24 mouse cellular contexts compared by ENCODE assay signal in the genomic region with DNA sequence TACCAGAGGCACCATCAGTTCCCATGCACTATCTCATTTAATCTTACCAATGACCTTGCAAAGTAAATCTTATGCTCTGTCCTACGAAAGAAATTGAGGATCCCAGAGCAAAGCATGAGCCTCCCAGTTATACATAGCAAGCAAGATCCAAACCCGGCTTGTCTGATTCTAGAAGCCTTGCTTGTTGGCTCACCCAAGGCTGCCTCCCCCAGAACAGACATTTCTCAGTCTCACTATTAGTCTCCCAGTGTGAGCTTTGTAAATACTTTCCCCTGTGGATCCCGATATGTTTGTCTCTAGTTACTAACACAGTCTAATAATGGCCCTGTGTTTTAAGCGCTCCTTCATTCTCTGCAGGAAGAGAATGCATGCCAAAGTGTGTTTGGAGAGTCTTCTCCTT.
DNase-seq lines count a peak whose midpoint lies in the region; ATAC-seq lines count a peak whose summit lies in the region.
"Had no signal": no experiment of that assay in that cellular context is flagged by ENCODE, and none has a peak within 500 bp of the region (broad histone marks: within the 10 kb centered on the region; RNA-seq: fewer than 3 reads in every experiment).

No protein-coding gene starts in this region.

- peaks cover 28% of the 10 kb centered on the region for H3K4me1 ChIP-seq in hindbrain, embryonic 12.5 days
- H3K4me1 ChIP-seq in hindbrain, embryonic 13.5 days (replicated peaks): peaks cover 35% of the 10 kb centered on the region

- peak; percentile 77 for DNase-seq in heart, adult 11 months
- no peak for DNase-seq in heart, postnatal 10 days
- DNase-seq in layer of hippocampus, adult 18-20 months (ENCODE audit: low spot score in 2 of 2): peak; percentile 31 to 67
- no peak for DNase-seq in layer of hippocampus, postnatal 36 days
- peak; percentile 29 for DNase-seq in layer of hippocampus, adult 9-11 months
- DNase-seq in layer of hippocampus, postnatal 10 days (ENCODE audit: low spot score in 2 of 2): no peak
- DNase-seq: adrenal gland, adult 8-10 months; adrenal gland, postnatal 14 days; adrenal gland, postnatal 36 days; B cell, adult 2 months; cerebellum, adult 11-12 months; cerebellum, adult 2 months; cerebellum, adult 9-10 months; cerebellum, postnatal 10 days; cerebellum, postnatal 25 days had no signal

- intact Hi-C loops in heart, postnatal 10 days (cut with DNase I): no loop called here

- H3K27ac ChIP-seq in hindbrain, embryonic 12.5 days: 0 out of 2 replicates have a peak overlapping the region, but pooled peaks have one; percentile 5
- H3K27ac ChIP-seq in hindbrain, embryonic 13.5 days: no peak overlapping the region
- H3K27ac ChIP-seq: embryonic facial prominence, embryonic 10.5 days; embryonic facial prominence, embryonic 12.5 days; forebrain, embryonic 13.5 days had no signal

- no peak for ATAC-seq in hindbrain, embryonic 12.5 days (ENCODE audit: low FRiP score)
- ATAC-seq in hindbrain, embryonic 13.5 days (ENCODE audit: low FRiP score): no peak
- ATAC-seq: activated CD4-positive, CD25-positive, alpha-beta regulatory T cell, adult 4 months; CD4-positive, CD25-positive, alpha-beta regulatory T cell, adult 4 months; forebrain, embryonic 13.5 days; Patski had no signal

- no peak overlapping the region for H3K4me3 ChIP-seq in hindbrain, embryonic 12.5 days
- H3K4me3 ChIP-seq in hindbrain, embryonic 13.5 days: no peak overlapping the region
- H3K4me3 ChIP-seq: embryonic facial prominence, embryonic 10.5 days; embryonic facial prominence, embryonic 12.5 days; forebrain, embryonic 13.5 days had no signal

- H3K27me3 ChIP-seq in hindbrain, embryonic 12.5 days: no peaks in the 10 kb centered on the region
- H3K27me3 ChIP-seq in hindbrain, embryonic 13.5 days: no peaks in the 10 kb centered on the region
- H3K27me3 ChIP-seq: forebrain, embryonic 13.5 days had no signal

- H3K9me3 ChIP-seq in hindbrain, embryonic 12.5 days (replicated peaks): no peaks in the 10 kb centered on the region
- H3K9me3 ChIP-seq in hindbrain, embryonic 13.5 days: no peaks in the 10 kb centered on the region
- H3K9me3 ChIP-seq: embryonic facial prominence, embryonic 10.5 days; embryonic facial prominence, embryonic 12.5 days; forebrain, embryonic 13.5 days had no signal

- WGBS in hindbrain, embryonic 12.5 days: 84% methylated on average over 4 of the region's 4 CpGs
- 85% methylated on average over 4 of the region's 4 CpGs for WGBS in hindbrain, embryonic 13.5 days

- H3K4me2 ChIP-seq in hindbrain, embryonic 12.5 days (replicated peaks): no peak overlapping the region
- H3K4me2 ChIP-seq in hindbrain, embryonic 13.5 days: no peak overlapping the region
- H3K4me2 ChIP-seq: embryonic facial prominence, embryonic 12.5 days; forebrain, embryonic 13.5 days had no signal

- no peak overlapping the region for H3K9ac ChIP-seq in hindbrain, embryonic 12.5 days
- no peak overlapping the region for H3K9ac ChIP-seq in hindbrain, embryonic 13.5 days
- H3K9ac ChIP-seq: embryonic facial prominence, embryonic 12.5 days; forebrain, embryonic 13.5 days had no signal

- H3K36me3 ChIP-seq in hindbrain, embryonic 12.5 days: no peaks in the 10 kb centered on the region
- H3K36me3 ChIP-seq in hindbrain, embryonic 13.5 days: no peaks in the 10 kb centered on the region
- H3K36me3 ChIP-seq: embryonic facial prominence, embryonic 10.5 days; embryonic facial prominence, embryonic 12.5 days; G1E had no signal

Comparison
In these comparisons a context has a peak if more than half of its experiments do, and no peak if none do; other contexts are left out.
1. DNase-seq: peak in heart, adult 11 months (single experiment), layer of hippocampus, adult 18-20 months (2 of 2) and layer of hippocampus, adult 9-11 months (single experiment); none in heart, postnatal 10 days (0 of 2), layer of hippocampus, postnatal 36 days (0 of 2) and layer of hippocampus, postnatal 10 days (0 of 2).